Mouse (Mus musculus): ENCODE measurements around the gene Rgs11. TPM values are rescaled to one million over a fixed set of nuclear protein-coding genes. Genes with fewer than 3 reads are reported as not detected.

The Rgs11 gene
- polyA plus RNA-seq, 1 experiment, result 3.1 TPM

Other genes with a start within 250 kb of the Rgs11 start
- 26.1 and 44.5 TPM in 2 replicates for gene Capn15, start 217.2 kb upstream of the Rgs11 start, polyA plus RNA-seq (2012; rRNA removed)
- gene Rab11fip3, start 133.4 kb upstream of the Rgs11 start, polyA plus RNA-seq (2012; rRNA removed), result 41.3 and 65.7 TPM in 2 replicates
- 25.1 and 39.0 TPM in 2 replicates for gene Decr2, start 112.6 kb upstream of the Rgs11 start, polyA plus RNA-seq (2012; rRNA removed)
- 14.1 and 14.5 TPM in 2 replicates for gene Nme4, start 107.3 kb upstream of the Rgs11 start, polyA plus RNA-seq (2012; rRNA removed)
- 222 and 309 TPM in 2 replicates for gene Tmem8, start 89.7 kb upstream of the Rgs11 start, polyA plus RNA-seq (2012; rRNA removed)
- gene Mrpl28, start 79.5 kb upstream of the Rgs11 start, polyA plus RNA-seq (2012; rRNA removed), result 96.4 and 99.2 TPM in 2 replicates
- 16.4 and 17.6 TPM in 2 replicates for gene Axin1, start 64.3 kb upstream of the Rgs11 start, polyA plus RNA-seq (2012; rRNA removed)
- gene Pdia2, start 3.9 kb upstream of the Rgs11 start, polyA plus RNA-seq (2012; rRNA removed), result 0.91 and 0.97 TPM in 2 replicates
- 2.7 and 4.3 TPM in 2 replicates for gene Arhgdig, start 4.8 kb downstream of the Rgs11 start, polyA plus RNA-seq (2012; rRNA removed)
- 186 and 243 TPM in 2 replicates for gene Fam234a, start 41.3 kb downstream of the Rgs11 start, polyA plus RNA-seq (2012; rRNA removed)
- gene Luc7l, start 49.9 kb downstream of the Rgs11 start, polyA plus RNA-seq (2012; rRNA removed), result 13.2 and 18.0 TPM in 2 replicates
- 13.7 and 16.0 TPM in 2 replicates for gene Neurl1b, start 211.9 kb downstream of the Rgs11 start, polyA plus RNA-seq (2012; rRNA removed)

Data from large intestine, adult 2 months (tissue).